ENCODE assay signal across 9 mouse cellular contexts in the genomic region with DNA sequence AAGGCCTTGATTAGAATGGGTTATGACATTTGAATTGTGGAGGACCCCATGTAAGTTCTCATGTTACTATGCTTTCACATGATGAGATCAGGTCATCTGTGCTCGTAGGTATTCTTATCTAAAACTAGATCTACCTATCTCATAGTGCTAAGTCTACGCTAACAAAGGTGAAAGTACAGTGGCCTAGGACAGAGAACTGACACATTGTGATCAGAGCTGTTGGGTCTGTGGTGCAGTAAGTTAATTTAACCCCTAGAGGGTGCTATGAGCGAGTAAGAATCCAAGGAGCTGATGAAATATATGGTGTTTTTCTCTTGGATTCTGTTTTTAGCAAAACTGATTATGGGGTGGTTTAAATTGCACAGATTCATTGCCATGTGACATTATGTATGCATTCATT.
DNase-seq lines count a peak whose midpoint lies in the region; ATAC-seq lines count a peak whose summit lies in the region.
"Had no signal": no experiment of that assay in that cellular context is flagged by ENCODE, and none has a peak within 500 bp of the region (broad histone marks: within the 10 kb centered on the region; RNA-seq: fewer than 3 reads in every experiment).

No protein-coding gene starts in this region.

- H3K4me2 ChIP-seq in kidney, embryonic 15.5 days = no peak overlapping the region
- H3K4me2 ChIP-seq: stomach, embryonic 15.5 days had no signal

- 36% methylated on average over 3 of the region's 3 CpGs for WGBS in kidney, embryonic 15.5 days

- no peak overlapping the region for H3K27ac ChIP-seq in kidney, embryonic 15.5 days
- H3K27ac ChIP-seq: stomach, embryonic 15.5 days had no signal

- H3K4me1 ChIP-seq in kidney, embryonic 15.5 days = no peaks in the 10 kb centered on the region
- H3K4me1 ChIP-seq: stomach, embryonic 15.5 days had no signal

- peak; percentile 1 to 5 for DNase-seq in kidney, postnatal 4 days
- DNase-seq in MEL-GATA-1-ER (ENCODE audit: extremely low read depth, low read depth) = peak; percentile 24
- DNase-seq in cerebellum, postnatal 14 days = peak; percentile 37 to 45
- DNase-seq in left cerebral cortex, postnatal 25 days (ENCODE audit: low spot score in 2 of 2) = peak; percentile 39 to 67
- DNase-seq in heart, adult 9 months (ENCODE audit: low spot score in 2 of 2) = no peak
- DNase-seq in T-cell, adult 2 months (ENCODE audit: low spot score) = no peak
- no peak for DNase-seq in urinary bladder, postnatal 10 days (ENCODE audit: low spot score)

- intact Hi-C loops in left cerebral cortex, postnatal 25 days (cut with DNase I) = loop anchor here (5.0 to 10.0 kb wide), 2 partner anchors 95 to 212 kb away; no protein-coding TSS in a partner anchor

- ATAC-seq in kidney, embryonic 15.5 days (replicated peaks; ENCODE audit: low FRiP score) = no peak

- H3K4me3 ChIP-seq in kidney, embryonic 15.5 days (replicated peaks) = no peak overlapping the region
- H3K4me3 ChIP-seq: stomach, embryonic 15.5 days had no signal

- no peaks in the 10 kb centered on the region for H3K9me3 ChIP-seq in kidney, embryonic 15.5 days (replicated peaks)
- H3K9me3 ChIP-seq: stomach, embryonic 15.5 days had no signal

- H3K27me3 ChIP-seq in kidney, embryonic 15.5 days = no peaks in the 10 kb centered on the region
- H3K27me3 ChIP-seq: stomach, embryonic 15.5 days had no signal

- H3K9ac ChIP-seq in kidney, embryonic 15.5 days = no peak overlapping the region
- H3K9ac ChIP-seq: stomach, embryonic 15.5 days had no signal

- H3K36me3 ChIP-seq in kidney, embryonic 15.5 days = no peaks in the 10 kb centered on the region
- H3K36me3 ChIP-seq: stomach, embryonic 15.5 days had no signal

Comparison
In these comparisons a context has a peak if more than half of its experiments do, and no peak if none do; other contexts are left out.
1. DNase-seq: peak in kidney, postnatal 4 days (2 of 2), MEL-GATA-1-ER (single experiment), cerebellum, postnatal 14 days (2 of 2) and left cerebral cortex, postnatal 25 days (2 of 2); none in heart, adult 9 months (0 of 2), T-cell, adult 2 months (single experiment) and urinary bladder, postnatal 10 days (single experiment).